Mouse (Mus musculus) midbrain, postnatal 0 days (tissue): ENCODE measurements at regions not wholly inside any gene's neighbourhood (a gene's known extent, or its start where the extent isn't known, plus 50 kb on each side); places are given as distances from the start of the nearest gene placed in this dataset.
"Not testable (repeated sequence)": the region's sequence is repeated elsewhere in the genome, so short reads cannot be mapped to it uniquely, and the experiment has no call there.

Experiments
- ATAC-seq: fragments of 200-750 bp; cut with Nextera tagmentation; 2 replicates; pipeline ENCODE4 v1.8.0; 2017; ENCODE audit warnings: moderate number of reproducible peaks, mild to moderate bottlenecking, moderate TSS enrichment, moderate library complexity; ENCODE audit not compliant: low FRiP score
- DNase-seq: peaks from one replicate; pipeline ENCODE4 v3.0.0-alpha.2; 2015; ENCODE audit warnings: low spot score
- H3K27ac ChIP-seq: fragments of 300-500 bp; sonication (generic); 2 replicates; pipeline ENCODE4 v1.5.1; 2014; ENCODE audit warnings: low read depth, mild to moderate bottlenecking, low read length, mixed read lengths
- H3K27me3 ChIP-seq: fragments of 300-500 bp; sonication (generic); 2 replicates; pipeline ENCODE4 v1.6.1; 2014; ENCODE audit warnings: low read length, control low read depth, mixed read lengths; ENCODE audit not compliant: insufficient read depth
- H3K36me3 ChIP-seq: fragments of 300-500 bp; sonication (generic); 2 replicates; pipeline ENCODE4 v1.6.1; 2014; ENCODE audit warnings: low read length, control low read depth, mixed read lengths; ENCODE audit not compliant: insufficient read depth
- H3K4me1 ChIP-seq: fragments of 300-500 bp; sonication (generic); 2 replicates; pipeline ENCODE4 v1.6.1; 2014; ENCODE audit warnings: mild to moderate bottlenecking, control low read depth, antibody characterized with exemption, low read length, mixed read lengths; ENCODE audit not compliant: insufficient read depth
- H3K4me2 ChIP-seq: fragments of 300-500 bp; sonication (generic); 2 replicates; pipeline ENCODE4 v1.6.1; 2014; ENCODE audit warnings: low read depth, mild to moderate bottlenecking, low read length, mixed read lengths; ENCODE audit not compliant: poor library complexity, severe bottlenecking
- H3K4me3 ChIP-seq: fragments of 300-500 bp; sonication (generic); 2 replicates; pipeline ENCODE4 v1.5.1; 2014; ENCODE audit warnings: low read depth, mild to moderate bottlenecking, low read length, moderate library complexity
- H3K9ac ChIP-seq: fragments of 300-500 bp; sonication (generic); replicated peaks from 2 replicates; pipeline ENCODE4 v1.6.1; 2014; ENCODE audit warnings: mild to moderate bottlenecking, low read length, moderate library complexity, mixed read lengths; ENCODE audit not compliant: poor library complexity, severe bottlenecking
- H3K9me3 ChIP-seq: fragments of 300-500 bp; sonication (generic); 2 replicates; pipeline ENCODE4 v1.6.1; 2016; ENCODE audit warnings: low read length, control low read depth
- CTCF ChIP-seq: IDR thresholded peaks from 2 replicates; pipeline ENCODE4 v1.5.1; 2016; ENCODE audit warnings: antibody characterized with exemption, mild to moderate bottlenecking
- WGBS: fragments of 180-500 bp; shearing (Covaris S2); extraction: QIAGEN DNeasy Blood & Tissue Kit; methylation state at CpG from one replicate; pipeline ENCODE4 v1.1.7; 2014; 5-methylcytosine and 5-hydroxymethylcytosine counted together

DNA sequence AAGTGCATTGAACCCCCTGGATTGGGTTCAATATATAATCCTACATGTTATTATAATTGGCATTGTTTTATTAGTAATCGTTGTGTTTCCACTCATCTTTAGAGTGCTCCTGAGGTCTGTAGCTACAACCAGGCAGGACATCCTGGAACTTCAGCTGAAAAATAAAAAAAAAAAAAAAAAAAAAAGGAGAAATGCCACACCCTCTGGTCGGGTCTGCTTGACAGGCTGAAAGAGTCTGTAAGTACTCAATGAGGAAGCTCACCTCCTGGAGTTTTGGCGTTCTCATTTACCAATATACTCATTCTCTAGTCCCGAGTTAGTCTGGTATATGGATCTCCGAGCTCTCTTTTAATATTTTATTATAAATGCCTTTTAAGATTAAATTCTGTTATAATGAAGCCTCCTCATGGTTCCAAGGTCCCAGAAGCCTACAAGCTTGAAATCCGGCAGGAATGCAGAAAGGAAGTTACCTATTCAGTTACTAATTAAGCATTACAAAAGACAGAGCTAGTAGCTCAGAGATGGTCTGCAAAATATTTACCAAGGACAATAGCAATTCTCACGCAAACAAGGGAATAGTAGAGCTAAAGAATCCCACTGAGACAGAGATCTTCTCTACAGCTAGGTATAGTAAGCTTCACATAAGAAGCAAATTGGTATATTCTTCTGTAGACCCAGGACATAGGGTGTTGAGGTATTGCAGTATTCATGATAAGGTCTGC lies 745.7 kb upstream of the Gm5150 start:
- H3K4me3 ChIP-seq: no peak overlapping the region
- H3K4me1 ChIP-seq: no peaks in the 10 kb centered on the region
- no peaks in the 10 kb centered on the region for H3K27me3 ChIP-seq
- DNase-seq: no peak
- no peaks in the 10 kb centered on the region for H3K36me3 ChIP-seq
- WGBS: 81% methylated on average over 7 of the region's 7 CpGs
- H3K9me3 ChIP-seq: no peaks in the 10 kb centered on the region
- H3K4me2 ChIP-seq: no peak overlapping the region
- no peak overlapping the region for H3K27ac ChIP-seq
- no peak for ATAC-seq
- H3K9ac ChIP-seq: no peak overlapping the region
- TF ChIP-seq CTCF: no peak

DNA sequence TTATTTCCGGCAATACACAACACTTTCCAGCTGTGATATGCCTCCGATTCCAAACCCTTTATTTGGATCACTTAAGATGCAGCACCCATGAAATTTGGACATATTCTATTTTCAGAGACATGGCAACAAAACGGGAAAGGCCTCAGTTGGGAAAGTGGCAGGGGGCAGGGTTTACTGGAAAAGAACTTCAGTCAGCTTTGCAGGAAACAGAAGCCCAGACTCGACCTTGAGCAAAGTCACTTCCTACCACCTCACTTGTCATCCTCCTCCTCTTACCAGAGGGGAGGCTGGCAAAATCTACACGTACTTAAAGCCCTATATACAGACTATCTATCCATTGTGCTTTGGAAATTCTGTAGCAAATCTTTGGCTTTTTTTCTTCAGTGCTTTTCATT lies 727.7 kb upstream of the Gm5150 start:
- H3K36me3 ChIP-seq: no peaks in the 10 kb centered on the region
- H3K9me3 ChIP-seq: no peaks in the 10 kb centered on the region
- DNase-seq (no peak), ATAC-seq (no peak)
- TF ChIP-seq CTCF: no peak
- no peak overlapping the region for H3K4me3 ChIP-seq
- no peak overlapping the region for H3K9ac ChIP-seq
- WGBS: 58% methylated on average over 5 of the region's 5 CpGs
- H3K4me2 ChIP-seq: no peak overlapping the region
- H3K27me3 ChIP-seq: no peaks in the 10 kb centered on the region
- no peak overlapping the region for H3K27ac ChIP-seq
- H3K4me1 ChIP-seq: no peaks in the 10 kb centered on the region

- Histone ChIP-seq H3K27me3 (no peaks in the 10 kb centered on the region), H3K36me3 (no peaks in the 10 kb centered on the region), H3K4me2 (no peak overlapping the region), H3K9me3 (no peaks in the 10 kb centered on the region), H3K4me3 (no peak overlapping the region), H3K27ac (no peak overlapping the region), H3K9ac (no peak overlapping the region), H3K4me1 (no peaks in the 10 kb centered on the region)
- ATAC-seq (peak; percentile 13; the same call in 1 of the 2 replicates), DNase-seq (peak; percentile 14)
- TF ChIP-seq CTCF: no peak
- WGBS: 50% methylated on average over 2 of the region's 2 CpGs
These were observed 727.2 kb upstream of the Gm5150 start for GRCm38 (mm10) chr3:16733295-16733935.

- not testable (repeated sequence) for H3K4me1 ChIP-seq, H3K4me3 ChIP-seq, ATAC-seq, DNase-seq, H3K27me3 ChIP-seq, H3K9me3 ChIP-seq, H3K4me2 ChIP-seq, H3K36me3 ChIP-seq, H3K9ac ChIP-seq, H3K27ac ChIP-seq
- 85% methylated on average over 6 of the region's 6 CpGs for WGBS
These were observed 718.3 kb upstream of the Gm5150 start for GRCm38 (mm10) chr3:16724371-16725100.

DNA sequence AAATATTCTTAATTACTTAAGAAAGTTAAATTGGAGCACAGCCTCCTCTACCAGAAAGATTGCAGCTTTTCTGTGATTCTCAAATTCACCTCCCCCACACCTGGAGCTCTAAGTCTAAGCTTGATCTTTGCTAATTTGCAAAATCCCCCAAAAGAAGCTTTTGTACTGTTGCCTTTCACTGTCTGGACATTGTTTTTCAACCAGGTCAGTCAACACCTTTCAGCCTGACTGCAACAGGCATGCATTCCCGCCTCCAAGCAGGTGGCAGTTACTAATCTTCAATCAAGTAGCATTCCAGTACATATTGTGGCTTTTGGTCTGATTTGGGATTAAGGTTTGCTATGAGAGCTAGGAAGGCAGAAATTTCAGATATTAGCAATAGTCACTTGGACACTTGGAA lies 717.4 kb upstream of the Gm5150 start:
- Histone ChIP-seq H3K4me2 (no peak overlapping the region), H3K27ac (no peak overlapping the region), H3K9me3 (no peaks in the 10 kb centered on the region; the same call in 1 of the 2 replicates), H3K4me3 (no peak overlapping the region), H3K9ac (no peak overlapping the region), H3K27me3 (no peaks in the 10 kb centered on the region), H3K36me3 (no peaks in the 10 kb centered on the region), H3K4me1 (no peaks in the 10 kb centered on the region)
- DNase-seq: no peak
- WGBS: 88% methylated on average over 1 of the region's 1 CpGs
- ATAC-seq: no peak
- TF ChIP-seq CTCF: no peak

GRCm38 (mm10) chr3:16690955-16691354 lies 684.7 kb upstream of the Gm5150 start:
- Histone ChIP-seq H3K36me3 (no peaks in the 10 kb centered on the region), H3K27ac (no peak overlapping the region), H3K4me3 (no peak overlapping the region), H3K4me1 (no peaks in the 10 kb centered on the region), H3K4me2 (no peak overlapping the region), H3K27me3 (no peaks in the 10 kb centered on the region), H3K9ac (no peak overlapping the region), H3K9me3 (no peaks in the 10 kb centered on the region)
- TF ChIP-seq CTCF: no peak
- WGBS: 40% methylated on average over 1 of the region's 1 CpGs
- DNase-seq (peak; percentile 48), ATAC-seq (no peak)
